7 mouse cellular contexts compared by ENCODE assay signal in genomic region chr4:117493905-117494851, GRCm38 (mm10). TPM values are rescaled to one million over a fixed set of nuclear protein-coding genes. Genes with fewer than 3 reads are reported as not detected.
DNase-seq lines count a peak whose midpoint lies in the region; ATAC-seq and TF ChIP-seq lines count a peak whose summit lies in the region.

No protein-coding gene starts in this region.

- H3K9me3 ChIP-seq in heart, embryonic 11.5 days (replicated peaks; ENCODE audit: control insufficient read depth, low read length), result no peaks in the 10 kb centered on the region
- no peaks in the 10 kb centered on the region for H3K9me3 ChIP-seq in midbrain, embryonic 15.5 days

- no peak overlapping the region for H3K27ac ChIP-seq in spleen, adult 2 months (ENCODE audit: insufficient read depth, low read length)
- 0 out of 2 replicates have a peak overlapping the region, but pooled peaks have one; percentile 91 for H3K27ac ChIP-seq in cortical plate, adult 2 months (ENCODE audit: insufficient read depth, low read length)
- H3K27ac ChIP-seq in heart, embryonic 11.5 days (ENCODE audit: low read depth, low read length), result no peak overlapping the region
- H3K27ac ChIP-seq in midbrain, embryonic 15.5 days, result peak overlapping the region; percentile 76

- DNase-seq in spleen, adult 2 months (ENCODE audit: low read depth in 1 of 2, low spot score in 2 of 2), result no peak
- DNase-seq in spleen, postnatal 36 days (ENCODE audit: low spot score in 2 of 2), result no peak
- peak; percentile 17 for DNase-seq in kidney, postnatal 14 days
- DNase-seq in c-Kit-positive CD71-positive TER-119-positive erythroid progenitor cells, embryonic 14.5 days (ENCODE audit: low spot score), result no peak

- H3K4me3 ChIP-seq in spleen, adult 2 months (ENCODE audit: extremely low read depth, insufficient read depth, insufficient read length), result peak overlapping the region; percentile 48; the same call in 1 of the 2 replicates
- peak overlapping the region; percentile 3 for H3K4me3 ChIP-seq in cortical plate, adult 2 months (ENCODE audit: insufficient read depth, low read length)
- peak overlapping the region; percentile 57 for H3K4me3 ChIP-seq in heart, embryonic 11.5 days (ENCODE audit: low read depth, low read length)
- peak overlapping the region; percentile 44 for H3K4me3 ChIP-seq in midbrain, embryonic 15.5 days

- H3K27me3 ChIP-seq in spleen, adult 2 months (ENCODE audit: control insufficient read depth, insufficient read depth, low read length), result peaks cover 36% of the 10 kb centered on the region
- peaks cover 62% of the 10 kb centered on the region for H3K27me3 ChIP-seq in heart, embryonic 11.5 days (ENCODE audit: control insufficient read depth, insufficient read depth, low read length)
- H3K27me3 ChIP-seq in midbrain, embryonic 15.5 days (replicated peaks), result peaks cover 57% of the 10 kb centered on the region

- H3K36me3 ChIP-seq in spleen, adult 2 months (ENCODE audit: control insufficient read depth, insufficient read depth, low read length), result no peaks in the 10 kb centered on the region
- no peaks in the 10 kb centered on the region for H3K36me3 ChIP-seq in heart, embryonic 11.5 days (ENCODE audit: control insufficient read depth, insufficient read depth, low read length)
- no peaks in the 10 kb centered on the region for H3K36me3 ChIP-seq in midbrain, embryonic 15.5 days (replicated peaks)

- TF ChIP-seq POLR2A in spleen, adult 2 months (IDR thresholded peaks at IDR 0.05; ENCODE audit: low read depth, low read length), result no peak
- no peak for TF ChIP-seq POLR2A in cortical plate, adult 2 months (IDR thresholded peaks at IDR 0.05; ENCODE audit: extremely low read depth, insufficient read depth, low read length)

- H3K4me1 ChIP-seq in spleen, adult 2 months (ENCODE audit: control insufficient read depth, insufficient read depth, insufficient read length), result peaks cover 17% of the 10 kb centered on the region
- no peaks in the 10 kb centered on the region for H3K4me1 ChIP-seq in cortical plate, adult 2 months (ENCODE audit: control insufficient read depth, insufficient read depth, low read length)
- H3K4me1 ChIP-seq in heart, embryonic 11.5 days (ENCODE audit: control insufficient read depth, insufficient read depth, low read length), result peaks cover 16% of the 10 kb centered on the region
- H3K4me1 ChIP-seq in midbrain, embryonic 15.5 days, result peaks cover 35% of the 10 kb centered on the region

- peak overlapping the region; percentile 58 for H3K9ac ChIP-seq in heart, embryonic 11.5 days (ENCODE audit: low read depth, low read length)
- peak overlapping the region; percentile 44 for H3K9ac ChIP-seq in midbrain, embryonic 15.5 days

- peak overlapping the region; percentile 98 for H3K4me2 ChIP-seq in heart, embryonic 11.5 days
- peak overlapping the region; percentile 61 for H3K4me2 ChIP-seq in midbrain, embryonic 15.5 days

- under 1% methylated on average over 67 of the region's 71 CpGs for whole genome bisulfite sequencing in spleen, adult 2 months
- under 1% methylated on average over 71 of the region's 71 CpGs for WGBS in heart, embryonic 11.5 days (ENCODE audit: insufficient replicate concordance)
- WGBS in midbrain, embryonic 15.5 days, result under 1% methylated on average over 71 of the region's 71 CpGs

- TF ChIP-seq CTCF in spleen, adult 2 months (IDR thresholded peaks at IDR 0.05; ENCODE audit: extremely low read depth, insufficient read depth, insufficient read length, insufficient replicate concordance), result no peak
- no peak for TF ChIP-seq CTCF in cortical plate, adult 2 months (IDR thresholded peaks at IDR 0.05; ENCODE audit: extremely low read depth, insufficient read depth, low read length)

- peak; percentile 48; the same call in 1 of the 2 replicates for ATAC-seq in heart, embryonic 11.5 days (replicated peaks; ENCODE audit: insufficient number of reproducible peaks, low FRiP score, low TSS enrichment)
- no peak for ATAC-seq in midbrain, embryonic 15.5 days (replicated peaks)

RNA-seq across cellular contexts. Expression of gene Rnf220, which starts 2.7 kb away (rescaled TPM):
- 95.4 and 115 TPM in 2 replicates for polyA plus RNA-seq in spleen, adult 2 months (2012; rRNA removed)
- polyA plus RNA-seq in cortical plate, adult 2 months (2012; rRNA removed), result 217 and 226 TPM in 2 replicates
- 32.4 and 35.4 TPM in 2 replicates for polyA plus RNA-seq in heart, embryonic 11.5 days (2014; fragmentation: Nextera tagmentation; extraction: Ambion mirVana)
- 136 and 140 TPM in 2 replicates for polyA plus RNA-seq in midbrain, embryonic 15.5 days (2015; fragmentation: Nextera tagmentation; extraction: Ambion mirVana)

RNA-seq across cellular contexts. Expression of gene Eri3, which starts 56.0 kb away (rescaled TPM):
- polyA plus RNA-seq in spleen, adult 2 months (2012; rRNA removed), result 48.1 and 54.8 TPM in 2 replicates
- polyA plus RNA-seq in cortical plate, adult 2 months (2012; rRNA removed), result 199 and 201 TPM in 2 replicates
- polyA plus RNA-seq in heart, embryonic 11.5 days (2014; fragmentation: Nextera tagmentation; extraction: Ambion mirVana), result 98.9 and 102 TPM in 2 replicates
- polyA plus RNA-seq in midbrain, embryonic 15.5 days (2015; fragmentation: Nextera tagmentation; extraction: Ambion mirVana), result 279 and 283 TPM in 2 replicates

Comparison
In these comparisons a context has a peak if more than half of its experiments do, and no peak if none do; other contexts are left out.
1. H3K27ac ChIP-seq: peak in cortical plate, adult 2 months (single experiment) and midbrain, embryonic 15.5 days (single experiment); none in spleen, adult 2 months (single experiment) and heart, embryonic 11.5 days (single experiment).
2. H3K4me3 ChIP-seq: peak in every context shown above with its lines; median percentile 57 in heart, embryonic 11.5 days; 48 in spleen, adult 2 months; 44 in midbrain, embryonic 15.5 days; 3 in cortical plate, adult 2 months.